Mouse (Mus musculus): Measurements from ENCODE around the gene Ppm1h. TPM values are rescaled to one million over a fixed set of nuclear protein-coding genes. Genes with fewer than 3 reads are reported as not detected.
A peak's percentile ranks its signal among the peaks of the same experiment; 100 is the strongest.
"Not testable (repeated sequence)": the region's sequence is repeated elsewhere in the genome, so short reads cannot be mapped to it uniquely, and the experiment has no call there.

Gene Ppm1h
- polyA plus RNA-seq, 1 experiment from 2014 or later: 11.5 TPM

DNA sequence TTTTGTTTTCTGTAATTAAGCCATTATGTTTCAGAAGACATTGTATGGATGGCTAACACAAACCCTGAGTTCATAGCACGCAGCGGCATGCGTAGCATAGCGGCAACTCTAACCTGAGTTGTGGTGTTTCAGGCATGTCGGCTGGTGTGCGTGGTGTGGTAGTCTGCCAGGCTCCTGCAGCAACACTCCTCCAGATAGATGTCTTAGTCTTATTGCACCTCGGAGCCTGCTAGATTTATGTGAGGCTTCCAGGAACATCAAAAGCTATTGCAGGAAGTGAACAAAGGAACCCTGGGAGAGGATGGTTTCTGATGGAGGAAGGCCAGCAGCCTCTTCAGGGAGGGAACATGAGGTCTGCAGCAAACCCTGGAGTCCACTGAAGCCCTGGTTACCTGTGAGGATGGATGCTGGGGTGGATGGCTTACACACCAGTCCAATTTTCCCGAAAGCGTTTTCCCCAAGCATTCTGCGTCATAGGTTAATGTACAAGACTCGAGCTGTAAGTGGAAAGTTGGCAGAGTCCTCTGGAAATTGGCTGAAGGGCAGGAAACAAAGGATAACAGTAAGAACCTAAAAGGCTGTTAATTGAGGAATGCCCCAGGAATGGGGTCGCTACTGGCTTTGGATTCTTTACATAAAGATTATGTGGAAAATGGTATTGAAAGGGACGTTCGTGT is 239.2 kb downstream of the Ppm1h start:
- Histone ChIP-seq H3K27me3 (ENCODE audit: control insufficient read depth, insufficient read depth, low read length) (no peaks in the 10 kb centered on the region), H3K36me3 (ENCODE audit: control insufficient read depth, insufficient read depth, low read length) (no peaks in the 10 kb centered on the region), H3K4me1 (ENCODE audit: control insufficient read depth, insufficient read depth, low read length) (peaks cover 18% of the 10 kb centered on the region), H3K4me3 (ENCODE audit: low read depth, low read length) (no peak overlapping the region), H3K9me3 (ENCODE audit: control insufficient read depth, low read depth, low read length) (no peaks in the 10 kb centered on the region), H3K27ac (ENCODE audit: low read length) (peak overlapping the region; percentile 23; the same call in 1 of the 2 replicates), H3K9ac (replicated peaks; ENCODE audit: low read depth, low read length) (no peak overlapping the region), H3K4me2 (replicated peaks; ENCODE audit: low read depth, low read length) (no peak overlapping the region)
- 75% methylated on average over 14 of the region's 14 CpGs for WGBS
- no peak for ATAC-seq (ENCODE audit: insufficient number of reproducible peaks, insufficient read depth, low FRiP score, low read depth)

DNA sequence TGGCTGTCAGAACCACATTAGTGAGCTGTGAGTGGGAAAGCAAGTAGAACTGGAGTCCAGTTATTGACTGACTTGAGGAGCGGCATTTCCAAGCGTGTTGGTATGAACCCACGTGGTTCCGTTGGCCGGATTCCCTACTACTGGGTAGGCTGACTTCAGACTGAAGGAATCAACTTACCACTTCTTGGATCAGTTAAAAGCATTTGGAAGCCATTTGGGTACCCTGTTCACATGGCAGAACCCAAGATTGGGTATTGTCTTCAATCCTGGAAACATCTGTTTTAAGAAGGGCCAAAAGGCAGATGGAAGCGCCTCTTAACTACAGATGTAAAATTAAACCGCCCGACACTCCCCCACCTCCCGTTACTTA is 239.7 kb downstream of the Ppm1h start:
- Histone ChIP-seq H3K27me3 (ENCODE audit: control insufficient read depth, insufficient read depth, low read length) (no peaks in the 10 kb centered on the region), H3K9ac (replicated peaks; ENCODE audit: low read depth, low read length) (no peak overlapping the region), H3K4me2 (replicated peaks; ENCODE audit: low read depth, low read length) (no peak overlapping the region), H3K9me3 (ENCODE audit: control insufficient read depth, low read depth, low read length) (no peaks in the 10 kb centered on the region), H3K27ac (ENCODE audit: low read length) (peak overlapping the region; percentile 23; the same call in 1 of the 2 replicates), H3K36me3 (ENCODE audit: control insufficient read depth, insufficient read depth, low read length) (no peaks in the 10 kb centered on the region), H3K4me3 (ENCODE audit: low read depth, low read length) (no peak overlapping the region), H3K4me1 (ENCODE audit: control insufficient read depth, insufficient read depth, low read length) (peaks cover 13% of the 10 kb centered on the region)
- whole genome bisulfite sequencing: 91% methylated on average over 9 of the region's 9 CpGs
- no peak for ATAC-seq (ENCODE audit: insufficient number of reproducible peaks, insufficient read depth, low FRiP score, low read depth)

DNA sequence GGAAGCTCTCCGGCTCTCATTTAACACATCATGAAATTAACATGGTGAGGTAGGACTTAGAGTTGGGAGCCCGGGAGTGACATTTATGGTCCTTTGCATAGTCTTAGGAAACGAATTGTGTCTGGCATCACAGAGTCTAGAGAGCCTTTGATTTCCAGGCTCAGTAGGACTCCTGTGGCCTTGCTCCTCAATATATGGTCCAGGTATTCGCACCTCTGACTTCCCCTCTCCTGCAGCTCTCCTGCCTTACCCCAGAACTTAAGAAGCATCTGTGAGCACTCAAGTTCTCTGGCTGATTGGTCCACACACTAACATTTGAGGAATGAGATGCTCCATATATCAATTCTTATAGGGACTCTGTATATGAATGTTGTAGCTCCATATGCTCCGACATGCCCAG is 240.2 kb downstream of the Ppm1h start:
- peaks cover 9% of the 10 kb centered on the region for H3K4me1 ChIP-seq (ENCODE audit: control insufficient read depth, insufficient read depth, low read length)
- H3K36me3 ChIP-seq (ENCODE audit: control insufficient read depth, insufficient read depth, low read length): no peaks in the 10 kb centered on the region
- no peak overlapping the region for H3K4me2 ChIP-seq (replicated peaks; ENCODE audit: low read depth, low read length)
- H3K27me3 ChIP-seq (ENCODE audit: control insufficient read depth, insufficient read depth, low read length): no peaks in the 10 kb centered on the region
- H3K4me3 ChIP-seq (ENCODE audit: low read depth, low read length): no peak overlapping the region
- H3K27ac ChIP-seq (ENCODE audit: low read length): no peak overlapping the region
- no peak overlapping the region for H3K9ac ChIP-seq (replicated peaks; ENCODE audit: low read depth, low read length)
- WGBS: 82% methylated on average over 5 of the region's 5 CpGs
- no peak for ATAC-seq (ENCODE audit: insufficient number of reproducible peaks, insufficient read depth, low FRiP score, low read depth)
- H3K9me3 ChIP-seq (ENCODE audit: control insufficient read depth, low read depth, low read length): no peaks in the 10 kb centered on the region

DNA sequence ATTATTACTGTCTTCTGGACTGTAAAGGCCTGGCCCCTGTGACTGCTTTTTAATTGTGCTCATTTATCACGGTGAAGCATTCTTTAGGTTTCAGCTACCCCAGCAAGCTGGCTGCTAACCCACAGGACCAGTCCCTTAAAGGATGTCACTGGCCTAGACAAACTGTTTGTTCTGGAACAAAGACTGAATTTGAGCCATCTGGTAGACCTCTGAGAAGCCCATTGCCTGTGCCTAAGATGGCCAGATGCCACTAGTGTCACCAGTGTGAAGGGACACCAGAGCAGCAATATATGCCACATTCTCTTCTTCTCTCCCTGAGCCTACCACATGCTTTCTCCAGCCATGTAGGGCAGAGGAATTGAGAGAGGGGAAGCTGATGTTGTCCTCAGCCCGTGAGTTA is 240.9 kb downstream of the Ppm1h start:
- H3K4me1 ChIP-seq (ENCODE audit: control insufficient read depth, insufficient read depth, low read length): 0 out of 2 replicates have a peak, but pooled peaks cover 5% of the 10 kb centered on the region
- no peak overlapping the region for H3K4me3 ChIP-seq (ENCODE audit: low read depth, low read length)
- H3K27me3 ChIP-seq (ENCODE audit: control insufficient read depth, insufficient read depth, low read length): no peaks in the 10 kb centered on the region
- H3K9me3 ChIP-seq (ENCODE audit: control insufficient read depth, low read depth, low read length): no peaks in the 10 kb centered on the region
- 84% methylated on average over 2 of the region's 2 CpGs for WGBS
- no peaks in the 10 kb centered on the region for H3K36me3 ChIP-seq (ENCODE audit: control insufficient read depth, insufficient read depth, low read length)
- no peak overlapping the region for H3K27ac ChIP-seq (ENCODE audit: low read length)
- H3K4me2 ChIP-seq (replicated peaks; ENCODE audit: low read depth, low read length): no peak overlapping the region
- H3K9ac ChIP-seq (replicated peaks; ENCODE audit: low read depth, low read length): no peak overlapping the region
- ATAC-seq (ENCODE audit: insufficient number of reproducible peaks, insufficient read depth, low FRiP score, low read depth): no peak

DNA sequence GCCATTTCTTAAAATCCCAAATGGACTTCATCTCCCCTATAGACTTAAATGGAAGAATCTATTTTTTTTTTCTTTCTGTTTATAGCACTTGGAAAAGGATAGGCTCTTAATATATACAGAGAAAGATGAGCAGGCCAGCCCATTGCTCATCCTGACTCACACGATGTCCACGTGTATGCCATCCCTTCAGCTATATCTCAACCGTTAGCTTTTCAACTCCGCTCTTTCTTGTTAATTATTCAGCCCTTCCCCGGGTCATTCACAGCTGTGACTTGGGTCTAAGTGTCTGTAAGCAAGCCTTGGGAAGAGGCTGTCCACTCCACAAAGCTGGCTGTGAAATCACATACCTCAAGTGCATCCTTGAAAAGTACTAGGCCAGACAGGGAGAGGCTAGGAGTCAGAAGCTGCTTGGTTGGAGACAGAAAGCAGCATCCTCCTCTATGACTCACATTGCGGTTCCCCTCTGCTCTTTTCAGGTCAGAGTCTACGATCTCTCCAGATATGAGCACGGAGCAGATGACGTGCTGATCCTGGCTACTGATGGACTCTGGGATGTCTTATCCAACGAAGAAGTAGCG is 241.7 kb downstream of the Ppm1h start:
- WGBS: 79% methylated on average over 11 of the region's 11 CpGs
- H3K27me3 ChIP-seq (ENCODE audit: control insufficient read depth, insufficient read depth, low read length): no peaks in the 10 kb centered on the region

DNA sequence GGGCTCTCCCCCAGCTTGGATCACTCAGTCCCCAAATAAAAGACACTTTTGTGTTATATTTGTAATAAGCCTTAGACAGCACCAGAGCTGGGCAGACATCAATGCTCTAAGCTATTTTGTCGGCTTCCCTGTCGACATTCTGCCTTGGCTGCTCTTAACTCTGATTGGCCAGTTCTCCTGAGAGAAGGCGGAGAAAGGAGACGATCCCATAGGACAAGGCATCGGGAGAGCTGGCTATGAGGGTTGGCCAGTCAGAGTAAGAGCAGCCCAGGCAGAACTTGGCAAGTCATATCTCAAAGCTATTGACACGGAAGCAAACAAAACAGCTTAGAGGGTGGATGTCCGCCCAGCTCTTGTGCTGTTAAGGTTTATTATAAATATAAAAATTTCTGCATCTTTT is 243.7 kb downstream of the Ppm1h start:
- H3K9ac ChIP-seq (replicated peaks; ENCODE audit: low read depth, low read length): no peak overlapping the region
- ATAC-seq (ENCODE audit: insufficient number of reproducible peaks, insufficient read depth, low FRiP score, low read depth): peak; percentile 71; the same call in 1 of the 2 replicates

More for the DNA sequence above, 241.7 kb downstream of the Ppm1h start:
- Histone ChIP-seq H3K4me2 (replicated peaks; ENCODE audit: low read depth, low read length) (no peak overlapping the region), H3K9me3 (ENCODE audit: control insufficient read depth, low read depth, low read length) (no peaks in the 10 kb centered on the region), H3K4me1 (ENCODE audit: control insufficient read depth, insufficient read depth, low read length) (0 out of 2 replicates have a peak, but pooled peaks cover 4% of the 10 kb centered on the region), H3K4me3 (ENCODE audit: low read depth, low read length) (no peak overlapping the region), H3K36me3 (ENCODE audit: control insufficient read depth, insufficient read depth, low read length) (no peaks in the 10 kb centered on the region), H3K9ac (replicated peaks; ENCODE audit: low read depth, low read length) (no peak overlapping the region), H3K27ac (ENCODE audit: low read length) (no peak overlapping the region)
- ATAC-seq (ENCODE audit: insufficient number of reproducible peaks, insufficient read depth, low FRiP score, low read depth): no peak

DNA sequence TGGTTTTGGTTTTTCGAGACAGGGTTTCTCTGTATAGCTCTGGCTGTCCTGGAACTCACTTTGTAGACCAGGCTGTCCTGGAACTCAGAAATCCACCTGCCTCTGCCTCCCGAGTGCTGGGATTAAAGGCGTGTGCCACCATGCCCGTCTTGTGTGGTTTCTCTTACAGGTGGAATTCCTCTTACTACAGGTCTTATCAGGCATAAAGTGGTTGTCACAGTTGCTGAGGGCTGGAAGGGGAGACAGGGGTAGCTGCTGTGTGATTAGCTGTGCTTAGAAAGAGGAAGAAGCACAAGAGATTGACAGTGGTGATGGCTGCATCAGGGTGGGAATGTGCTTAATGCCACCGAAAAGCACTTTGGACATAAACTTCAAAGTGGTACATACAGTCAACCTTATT is 246.0 kb downstream of the Ppm1h start:
- WGBS: 74% methylated on average over 5 of the region's 5 CpGs
- H3K27ac ChIP-seq (ENCODE audit: low read length); H3K4me3 ChIP-seq (ENCODE audit: low read depth, low read length); H3K9me3 ChIP-seq (ENCODE audit: control insufficient read depth, low read depth, low read length); ATAC-seq (ENCODE audit: insufficient number of reproducible peaks, insufficient read depth, low FRiP score, low read depth); H3K36me3 ChIP-seq (ENCODE audit: control insufficient read depth, insufficient read depth, low read length); H3K9ac ChIP-seq (replicated peaks; ENCODE audit: low read depth, low read length); H3K4me2 ChIP-seq (replicated peaks; ENCODE audit: low read depth, low read length); H3K4me1 ChIP-seq (ENCODE audit: control insufficient read depth, insufficient read depth, low read length); H3K27me3 ChIP-seq (ENCODE audit: control insufficient read depth, insufficient read depth, low read length): not testable (repeated sequence)

More for the DNA sequence above, 243.7 kb downstream of the Ppm1h start:
- Histone ChIP-seq H3K4me2 (replicated peaks; ENCODE audit: low read depth, low read length) (no peak overlapping the region), H3K27me3 (ENCODE audit: control insufficient read depth, insufficient read depth, low read length) (no peaks in the 10 kb centered on the region), H3K4me3 (ENCODE audit: low read depth, low read length) (no peak overlapping the region), H3K27ac (ENCODE audit: low read length) (no peak overlapping the region), H3K4me1 (ENCODE audit: control insufficient read depth, insufficient read depth, low read length) (no peaks in the 10 kb centered on the region), H3K36me3 (ENCODE audit: control insufficient read depth, insufficient read depth, low read length) (no peaks in the 10 kb centered on the region), H3K9me3 (ENCODE audit: control insufficient read depth, low read depth, low read length) (no peaks in the 10 kb centered on the region)
- WGBS: 29% methylated on average over 7 of the region's 7 CpGs

DNA sequence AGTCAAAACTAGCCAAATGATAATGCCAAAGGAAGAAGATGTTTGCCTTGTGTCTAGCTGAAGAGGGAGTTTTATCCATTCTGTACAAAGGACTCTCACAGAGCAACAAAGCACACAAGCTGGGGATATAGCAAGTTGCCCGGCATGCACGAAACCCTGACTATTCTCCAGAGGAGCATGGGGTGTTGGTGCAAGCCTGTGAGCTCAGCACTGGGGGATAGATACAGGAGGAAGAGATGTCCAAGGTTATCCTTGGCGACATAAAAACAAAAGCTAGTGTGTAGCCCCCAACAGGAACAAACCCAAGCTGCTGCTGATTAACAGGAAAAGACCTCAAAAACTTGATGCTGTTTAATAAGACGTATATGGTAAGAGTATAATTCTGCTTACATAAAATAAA is 247.7 kb downstream of the Ppm1h start:
- H3K4me1 ChIP-seq (ENCODE audit: control insufficient read depth, insufficient read depth, low read length): peaks cover 12% of the 10 kb centered on the region
- H3K4me3 ChIP-seq (ENCODE audit: low read depth, low read length): no peak overlapping the region
- no peaks in the 10 kb centered on the region for H3K27me3 ChIP-seq (ENCODE audit: control insufficient read depth, insufficient read depth, low read length)
- no peaks in the 10 kb centered on the region for H3K9me3 ChIP-seq (ENCODE audit: control insufficient read depth, low read depth, low read length)
- 86% methylated on average over 4 of the region's 4 CpGs for WGBS
- no peak for ATAC-seq (ENCODE audit: insufficient number of reproducible peaks, insufficient read depth, low FRiP score, low read depth)
- no peaks in the 10 kb centered on the region for H3K36me3 ChIP-seq (ENCODE audit: control insufficient read depth, insufficient read depth, low read length)
- H3K9ac ChIP-seq (replicated peaks; ENCODE audit: low read depth, low read length): no peak overlapping the region
- no peak overlapping the region for H3K4me2 ChIP-seq (replicated peaks; ENCODE audit: low read depth, low read length)
- no peak overlapping the region for H3K27ac ChIP-seq (ENCODE audit: low read length)

DNA sequence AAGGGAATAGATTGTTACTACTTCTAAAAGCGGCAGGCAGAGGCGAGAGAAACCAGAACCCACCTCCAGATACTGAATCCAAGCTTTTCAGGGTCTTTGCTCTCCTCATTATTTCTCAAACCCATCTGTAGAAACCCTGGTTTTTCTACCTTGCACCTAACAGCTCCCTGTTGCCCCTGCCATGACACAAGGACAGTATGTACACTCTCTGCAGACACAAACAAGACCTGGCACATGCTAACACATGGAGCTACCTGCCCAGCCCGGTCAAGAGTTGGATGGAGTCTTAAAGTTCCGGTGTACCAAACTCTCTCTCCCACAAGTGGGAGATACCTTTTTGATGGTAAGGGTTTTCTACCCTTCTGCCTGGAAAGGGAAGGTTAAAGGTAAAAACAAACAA is 252.0 kb downstream of the Ppm1h start:
- Histone ChIP-seq H3K9ac (replicated peaks; ENCODE audit: low read depth, low read length) (no peak overlapping the region), H3K4me3 (ENCODE audit: low read depth, low read length) (no peak overlapping the region), H3K27ac (ENCODE audit: low read length) (no peak overlapping the region), H3K27me3 (ENCODE audit: control insufficient read depth, insufficient read depth, low read length) (no peaks in the 10 kb centered on the region), H3K4me2 (replicated peaks; ENCODE audit: low read depth, low read length) (no peak overlapping the region), H3K4me1 (ENCODE audit: control insufficient read depth, insufficient read depth, low read length) (peaks cover 15% of the 10 kb centered on the region), H3K9me3 (ENCODE audit: control insufficient read depth, low read depth, low read length) (no peaks in the 10 kb centered on the region), H3K36me3 (ENCODE audit: control insufficient read depth, insufficient read depth, low read length) (no peaks in the 10 kb centered on the region)
- no peak for ATAC-seq (ENCODE audit: insufficient number of reproducible peaks, insufficient read depth, low FRiP score, low read depth)
- 74% methylated on average over 4 of the region's 4 CpGs for WGBS
